In the genomic region with DNA sequence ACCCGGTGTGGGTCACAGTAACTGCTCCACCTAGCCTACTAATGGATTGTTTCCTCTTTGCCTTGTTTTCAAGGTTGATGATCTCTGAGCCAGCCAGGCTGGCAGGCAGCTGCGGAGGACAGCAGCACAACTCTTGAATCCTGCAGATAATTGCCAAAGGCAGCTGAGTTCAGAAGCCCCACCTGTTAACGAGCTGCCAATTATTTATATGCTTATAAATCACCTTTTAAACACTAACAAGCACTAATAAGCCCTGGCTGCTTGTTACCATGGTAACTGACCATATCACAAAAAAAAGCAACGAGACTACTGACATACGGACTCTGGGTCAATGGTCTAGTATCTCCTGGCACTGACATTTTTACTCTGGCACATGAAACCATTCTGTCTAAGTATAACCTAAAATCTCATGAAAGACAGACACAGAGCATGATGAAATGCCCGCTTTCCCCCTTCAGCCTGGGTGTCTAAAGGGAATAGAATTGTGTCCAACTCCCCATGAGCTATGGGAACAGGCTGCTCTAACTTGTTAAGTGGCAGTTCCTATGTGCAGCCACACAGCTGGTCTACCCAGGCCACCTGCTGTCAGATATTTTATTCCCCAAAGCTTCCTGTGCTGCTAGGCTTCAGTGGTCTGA, we compare ENCODE assay signal across 11 mouse cellular contexts.
DNase-seq lines count a peak whose midpoint lies in the region; ATAC-seq and TF ChIP-seq lines count a peak whose summit lies in the region.
"Had no signal": no experiment of that assay in that cellular context is flagged by ENCODE, and none has a peak within 500 bp of the region (broad histone marks: within the 10 kb centered on the region; RNA-seq: fewer than 3 reads in every experiment).

No protein-coding gene starts in this region.

- TF ChIP-seq CTCF in kidney, postnatal 0 days (IDR thresholded peaks at IDR 0.05; ENCODE audit: low read depth): no peak

- no peak overlapping the region for H3K9ac ChIP-seq in forebrain, embryonic 12.5 days
- H3K9ac ChIP-seq in neural tube, embryonic 14.5 days (replicated peaks; ENCODE audit: low read depth, low read length): no peak overlapping the region
- H3K9ac ChIP-seq in kidney, postnatal 0 days (ENCODE audit: low read depth, low read length): no peak overlapping the region
- H3K9ac ChIP-seq: heart, embryonic 12.5 days had no signal

- H3K27ac ChIP-seq in forebrain, embryonic 12.5 days: peak overlapping the region; percentile 50; the same call in 1 of the 2 replicates
- H3K27ac ChIP-seq in forebrain, embryonic 10.5 days: no peak overlapping the region
- no peak overlapping the region for H3K27ac ChIP-seq in neural tube, embryonic 14.5 days (ENCODE audit: low read depth, low read length)
- H3K27ac ChIP-seq in kidney, postnatal 0 days: no peak overlapping the region

- H3K4me2 ChIP-seq in forebrain, embryonic 12.5 days: no peak overlapping the region
- H3K4me2 ChIP-seq in neural tube, embryonic 14.5 days (ENCODE audit: low read depth, low read length): no peak overlapping the region
- peak overlapping the region; percentile 30 for H3K4me2 ChIP-seq in kidney, postnatal 0 days (ENCODE audit: low read length)
- H3K4me2 ChIP-seq: heart, embryonic 12.5 days had no signal

- no peak overlapping the region for H3K4me3 ChIP-seq in forebrain, embryonic 12.5 days (replicated peaks)
- no peak overlapping the region for H3K4me3 ChIP-seq in forebrain, embryonic 10.5 days
- no peak overlapping the region for H3K4me3 ChIP-seq in neural tube, embryonic 14.5 days (ENCODE audit: low read depth, low read length)
- no peak overlapping the region for H3K4me3 ChIP-seq in kidney, postnatal 0 days (replicated peaks; ENCODE audit: low read depth, low read length)
- H3K4me3 ChIP-seq: heart, embryonic 12.5 days had no signal

- H3K9me3 ChIP-seq in forebrain, embryonic 12.5 days: no peaks in the 10 kb centered on the region
- no peaks in the 10 kb centered on the region for H3K9me3 ChIP-seq in forebrain, embryonic 10.5 days
- no peaks in the 10 kb centered on the region for H3K9me3 ChIP-seq in neural tube, embryonic 14.5 days (ENCODE audit: control insufficient read depth, low read length)
- H3K9me3 ChIP-seq in kidney, postnatal 0 days (replicated peaks; ENCODE audit: low read length): no peaks in the 10 kb centered on the region
- H3K9me3 ChIP-seq: heart, embryonic 12.5 days had no signal

- intact Hi-C loops in heart, postnatal 14 days (cut with DNase I): no loop called here

- WGBS in forebrain, embryonic 12.5 days: 32% methylated on average over 6 of the region's 6 CpGs
- WGBS in forebrain, embryonic 10.5 days: 55% methylated on average over 6 of the region's 6 CpGs
- 27% methylated on average over 6 of the region's 6 CpGs for WGBS in neural tube, embryonic 14.5 days
- WGBS in kidney, postnatal 0 days: 20% methylated on average over 6 of the region's 6 CpGs

- H3K27me3 ChIP-seq in forebrain, embryonic 12.5 days: no peaks in the 10 kb centered on the region
- H3K27me3 ChIP-seq in forebrain, embryonic 10.5 days (ENCODE audit: poor library complexity, severe bottlenecking): no peaks in the 10 kb centered on the region
- no peaks in the 10 kb centered on the region for H3K27me3 ChIP-seq in neural tube, embryonic 14.5 days (ENCODE audit: control insufficient read depth, insufficient read depth, low read length)
- no peaks in the 10 kb centered on the region for H3K27me3 ChIP-seq in kidney, postnatal 0 days (ENCODE audit: insufficient read depth, low read length)
- H3K27me3 ChIP-seq: heart, embryonic 12.5 days had no signal

- ATAC-seq in forebrain, embryonic 12.5 days (ENCODE audit: low FRiP score): peak; percentile 73
- peak; percentile 58; the same call in 1 of the 2 replicates for ATAC-seq in neural tube, embryonic 14.5 days (ENCODE audit: low read depth)
- ATAC-seq in kidney, postnatal 0 days (replicated peaks; ENCODE audit: low FRiP score, low read depth): peak; percentile 84
- ATAC-seq: intestine, postnatal 0 days had no signal

- no peak for DNase-seq in forebrain, embryonic 10.5 days (ENCODE audit: extremely low spot score, low spot score)
- DNase-seq in neural tube, embryonic 10.5 days (ENCODE audit: extremely low spot score, low spot score): no peak
- peak; percentile 16 for DNase-seq in kidney, postnatal 0 days (ENCODE audit: low spot score)
- peak; percentile 59 for DNase-seq in retina, postnatal 1 day
- no peak for DNase-seq in heart, postnatal 14 days
- no peak for DNase-seq in thymus, postnatal 14 days
- DNase-seq: lung, postnatal 14 days had no signal

- peaks cover 9% of the 10 kb centered on the region; the same call in 1 of the 2 replicates for H3K4me1 ChIP-seq in forebrain, embryonic 12.5 days
- H3K4me1 ChIP-seq in forebrain, embryonic 10.5 days: peaks cover 10% of the 10 kb centered on the region
- H3K4me1 ChIP-seq in neural tube, embryonic 14.5 days (ENCODE audit: control insufficient read depth, insufficient read depth, low read length): 0 out of 2 replicates have a peak, but pooled peaks cover 8% of the 10 kb centered on the region
- no peaks in the 10 kb centered on the region for H3K4me1 ChIP-seq in kidney, postnatal 0 days (replicated peaks; ENCODE audit: insufficient read depth, low read length)
- H3K4me1 ChIP-seq: heart, embryonic 12.5 days had no signal

- no peaks in the 10 kb centered on the region for H3K36me3 ChIP-seq in forebrain, embryonic 12.5 days (replicated peaks)
- H3K36me3 ChIP-seq in forebrain, embryonic 10.5 days (replicated peaks): no peaks in the 10 kb centered on the region
- H3K36me3 ChIP-seq in neural tube, embryonic 14.5 days (ENCODE audit: control insufficient read depth, insufficient read depth, low read length): no peaks in the 10 kb centered on the region
- no peaks in the 10 kb centered on the region for H3K36me3 ChIP-seq in kidney, postnatal 0 days (ENCODE audit: insufficient read depth, low read length)
- H3K36me3 ChIP-seq: heart, embryonic 12.5 days had no signal

Comparison
In these comparisons a context has a peak if more than half of its experiments do, and no peak if none do; other contexts are left out.
1. DNase-seq: peak in kidney, postnatal 0 days (single experiment) and retina, postnatal 1 day (single experiment); none in forebrain, embryonic 10.5 days (single experiment), neural tube, embryonic 10.5 days (single experiment), heart, postnatal 14 days (0 of 2) and thymus, postnatal 14 days (single experiment).
2. Peak in every context shown above with its lines, with median percentiles within 50 percentile points of each other: ATAC-seq.